Mouse (Mus musculus) liver, adult 2 months (tissue): Measurements from ENCODE around the gene Ehbp1.

Experiments
- CTCF ChIP-seq: fragments of 200-500 bp; IDR thresholded peaks from 2 replicates; pipeline ENCODE4 v1.5.1; 2011; ENCODE audit warnings: low read depth, low read length, control low read depth
- POLR2A ChIP-seq: fragments of 200-500 bp; IDR thresholded peaks from 2 replicates; pipeline ENCODE4 v1.6.1; 2011; ENCODE audit warnings: low read length, control low read depth; ENCODE audit not compliant: insufficient read depth; ENCODE audit errors: extremely low read depth

- TF ChIP-seq CTCF (no peak), POLR2A (no peak)
Observed at GRCm38 (mm10) chr11:22269643-22270042, 72.4 kb downstream of the Ehbp1 start.
